Mouse (Mus musculus) kidney, postnatal 0 days (tissue): ENCODE measurements at regions not wholly inside any gene's neighbourhood (a gene's known extent, or its start where the extent isn't known, plus 50 kb on each side); places are given as distances from the start of the nearest gene placed in this dataset.

Experiments used
- ATAC-seq: fragments of 200-750 bp; cut with Nextera tagmentation; replicated peaks from 2 replicates; pipeline ENCODE4 v1.8.0; 2017; ENCODE audit warnings: low read depth, moderate number of reproducible peaks, moderate TSS enrichment, moderate library complexity; ENCODE audit not compliant: low FRiP score
- DNase-seq: peaks from one replicate; pipeline ENCODE4 v3.0.0-alpha.2; 2016; ENCODE audit warnings: low spot score
- H3K27ac ChIP-seq: fragments of 300-500 bp; sonication (generic); 2 replicates; pipeline ENCODE4 v1.5.1; 2014; ENCODE audit warnings: mild to moderate bottlenecking
- H3K27me3 ChIP-seq: fragments of 300-500 bp; sonication (generic); 2 replicates; pipeline ENCODE4 v1.6.1; 2014; ENCODE audit warnings: low read length, mixed read lengths; ENCODE audit not compliant: insufficient read depth
- H3K36me3 ChIP-seq: fragments of 300-500 bp; sonication (generic); 2 replicates; pipeline ENCODE4 v1.6.1; 2014; ENCODE audit warnings: low read length, mixed read lengths; ENCODE audit not compliant: insufficient read depth
- H3K4me1 ChIP-seq: fragments of 300-500 bp; sonication (generic); replicated peaks from 2 replicates; pipeline ENCODE4 v1.6.1; 2014; ENCODE audit warnings: antibody characterized with exemption, low read length, mixed read lengths; ENCODE audit not compliant: insufficient read depth
- H3K4me2 ChIP-seq: fragments of 300-500 bp; sonication (generic); 2 replicates; pipeline ENCODE4 v1.6.1; 2014; ENCODE audit warnings: mild to moderate bottlenecking, low read length, moderate library complexity, mixed read lengths
- H3K4me3 ChIP-seq: fragments of 300-500 bp; sonication (generic); replicated peaks from 2 replicates; pipeline ENCODE4 v1.5.1; 2014; ENCODE audit warnings: low read depth, low read length
- H3K9ac ChIP-seq: fragments of 300-500 bp; sonication (generic); 2 replicates; pipeline ENCODE4 v1.6.1; 2014; ENCODE audit warnings: low read depth, low read length
- H3K9me3 ChIP-seq: fragments of 300-500 bp; sonication (generic); replicated peaks from 2 replicates; pipeline ENCODE4 v1.6.1; 2016; ENCODE audit warnings: low read length, inconsistent platforms, mixed read lengths
- CTCF ChIP-seq: IDR thresholded peaks from 2 replicates; pipeline ENCODE4 v1.5.1; 2016; ENCODE audit warnings: antibody characterized with exemption, low read depth, mild to moderate bottlenecking, moderate library complexity
- WGBS: fragments of 180-500 bp; shearing (Covaris S2); extraction: QIAGEN DNeasy Blood & Tissue Kit; methylation state at CpG from one replicate; pipeline ENCODE4 v1.1.7; 2014; 5-methylcytosine and 5-hydroxymethylcytosine counted together

- Histone ChIP-seq H3K4me2 (no peak overlapping the region), H3K27ac (no peak overlapping the region), H3K4me3 (no peak overlapping the region), H3K9ac (no peak overlapping the region), H3K9me3 (no peaks in the 10 kb centered on the region), H3K27me3 (no peaks in the 10 kb centered on the region), H3K36me3 (no peaks in the 10 kb centered on the region), H3K4me1 (no peaks in the 10 kb centered on the region)
- 95% methylated on average over 1 of the region's 1 CpGs for WGBS
- DNase-seq (no peak), ATAC-seq (no peak)
- no peak for TF ChIP-seq CTCF
Measured at GRCm38 (mm10) chr10:27949127-27949526, 125.5 kb upstream of the Ptprk start.

- Histone ChIP-seq H3K9me3 (no peaks in the 10 kb centered on the region), H3K27me3 (no peaks in the 10 kb centered on the region), H3K36me3 (no peaks in the 10 kb centered on the region), H3K4me1 (no peaks in the 10 kb centered on the region), H3K9ac (no peak overlapping the region), H3K4me2 (no peak overlapping the region), H3K4me3 (no peak overlapping the region), H3K27ac (no peak overlapping the region)
- ATAC-seq = no peak
- TF ChIP-seq CTCF = no peak
- WGBS = 91% methylated on average over 1 of the region's 1 CpGs
- DNase-seq = no peak
Measured at GRCm38 (mm10) chr10:27968202-27968601, 106.4 kb upstream of the Ptprk start.

GRCm38 (mm10) chr10:27984047-27984446 lies 90.6 kb upstream of the Ptprk start:
- WGBS = 94% methylated on average over 4 of the region's 4 CpGs
- no peaks in the 10 kb centered on the region for H3K9me3 ChIP-seq
- no peak for TF ChIP-seq CTCF

GRCm38 (mm10) chr10:27985068-27985467 lies 89.6 kb upstream of the Ptprk start:
- Histone ChIP-seq H3K9me3 (no peaks in the 10 kb centered on the region), H3K9ac (no peak overlapping the region), H3K27me3 (no peaks in the 10 kb centered on the region), H3K27ac (no peak overlapping the region), H3K36me3 (no peaks in the 10 kb centered on the region), H3K4me1 (no peaks in the 10 kb centered on the region), H3K4me2 (no peak overlapping the region), H3K4me3 (no peak overlapping the region)
- TF ChIP-seq CTCF = no peak
- DNase-seq (no peak), ATAC-seq (no peak)
- 67% methylated on average over 1 of the region's 1 CpGs for WGBS

More at GRCm38 (mm10) chr10:27984047-27984446, 90.6 kb upstream of the Ptprk start:
- Histone ChIP-seq H3K27me3 (no peaks in the 10 kb centered on the region), H3K27ac (no peak overlapping the region), H3K4me3 (no peak overlapping the region), H3K4me2 (no peak overlapping the region), H3K4me1 (no peaks in the 10 kb centered on the region), H3K36me3 (no peaks in the 10 kb centered on the region), H3K9ac (no peak overlapping the region)
- ATAC-seq (no peak), DNase-seq (no peak)

GRCm38 (mm10) chr10:27987026-27987425 lies 87.6 kb upstream of the Ptprk start:
- no peaks in the 10 kb centered on the region for H3K9me3 ChIP-seq
- no peak overlapping the region for H3K27ac ChIP-seq
- no peaks in the 10 kb centered on the region for H3K4me1 ChIP-seq
- H3K4me2 ChIP-seq = no peak overlapping the region
- H3K27me3 ChIP-seq = no peaks in the 10 kb centered on the region
- no peak for TF ChIP-seq CTCF
- no peaks in the 10 kb centered on the region for H3K36me3 ChIP-seq
- ATAC-seq (no peak), DNase-seq (no peak)
- H3K9ac ChIP-seq = no peak overlapping the region
- H3K4me3 ChIP-seq = no peak overlapping the region
- WGBS = 77% methylated on average over 5 of the region's 5 CpGs

GRCm38 (mm10) chr10:27988066-27988465 lies 86.6 kb upstream of the Ptprk start:
- DNase-seq (no peak), ATAC-seq (no peak)
- H3K36me3 ChIP-seq = no peaks in the 10 kb centered on the region
- H3K9ac ChIP-seq = no peak overlapping the region
- TF ChIP-seq CTCF = no peak
- H3K4me1 ChIP-seq = no peaks in the 10 kb centered on the region
- H3K9me3 ChIP-seq = no peaks in the 10 kb centered on the region
- WGBS = 67% methylated on average over 3 of the region's 3 CpGs
- no peak overlapping the region for H3K4me3 ChIP-seq
- H3K4me2 ChIP-seq = no peak overlapping the region
- H3K27ac ChIP-seq = no peak overlapping the region
- no peaks in the 10 kb centered on the region for H3K27me3 ChIP-seq

GRCm38 (mm10) chr10:27990359-27991056 lies 84.1 kb upstream of the Ptprk start:
- Histone ChIP-seq H3K36me3 (no peaks in the 10 kb centered on the region), H3K9me3 (no peaks in the 10 kb centered on the region), H3K4me1 (no peaks in the 10 kb centered on the region), H3K4me2 (no peak overlapping the region), H3K27ac (no peak overlapping the region), H3K27me3 (no peaks in the 10 kb centered on the region), H3K9ac (no peak overlapping the region), H3K4me3 (no peak overlapping the region)
- no peak for TF ChIP-seq CTCF
- WGBS = 74% methylated on average over 11 of the region's 11 CpGs
- ATAC-seq (no peak), DNase-seq (no peak)
